Mouse (Mus musculus) forebrain, embryonic 10.5 days (tissue): ENCODE data around the gene Mfsd1. TPM values are rescaled to one million over a fixed set of nuclear protein-coding genes. Genes with fewer than 3 reads are reported as not detected.

Source experiments
- DNase-seq: peaks from one replicate; pipeline ENCODE4 v3.0.0-alpha.2; 2017; ENCODE audit warnings: low spot score; ENCODE audit errors: extremely low spot score
- H3K27ac ChIP-seq: fragments of 300-500 bp; sonication (generic); 2 replicates; pipeline ENCODE4 v1.5.1; 2016; ENCODE audit warnings: mild to moderate bottlenecking
- H3K27me3 ChIP-seq: fragments of 300-500 bp; sonication (generic); 2 replicates; pipeline ENCODE4 v1.6.1; 2016; ENCODE audit warnings: mild to moderate bottlenecking; ENCODE audit not compliant: poor library complexity, severe bottlenecking
- H3K36me3 ChIP-seq: fragments of 300-500 bp; sonication (generic); replicated peaks from 2 replicates; pipeline ENCODE4 v1.6.1; 2016; ENCODE audit warnings: mild to moderate bottlenecking, moderate library complexity
- H3K4me1 ChIP-seq: fragments of 300-500 bp; sonication (generic); 2 replicates; pipeline ENCODE4 v1.6.1; 2016
- H3K4me3 ChIP-seq: fragments of 300-500 bp; sonication (generic); 2 replicates; pipeline ENCODE4 v1.5.1; 2016; ENCODE audit warnings: mild to moderate bottlenecking, moderate library complexity
- H3K9me3 ChIP-seq: fragments of 300-500 bp; sonication (generic); 2 replicates; pipeline ENCODE4 v1.6.1; 2016; ENCODE audit warnings: mild to moderate bottlenecking, moderate library complexity
- WGBS: fragments of 180-500 bp; shearing (Covaris S2); methylation state at CpG from one replicate; pipeline ENCODE4 v1.1.7; 2016; 5-methylcytosine and 5-hydroxymethylcytosine counted together
- polyA plus RNA-seq: library from polyadenylated mRNA; unstranded; fragments of >200 nt; fragmentation: Nextera tagmentation; extraction: Ambion mirVana; gene quantifications from 2 replicates; pipeline ENCODE4 v1.2.1, GENCODE M21; 2016

Gene Mfsd1
- polyA plus RNA-seq, 1 experiment from 2014 or later = 56.4 TPM

- Histone ChIP-seq H3K27me3 (peaks cover 17% of the 10 kb centered on the region), H3K27ac (no peak overlapping the region), H3K9me3 (no peaks in the 10 kb centered on the region), H3K4me1 (no peaks in the 10 kb centered on the region), H3K4me3 (no peak overlapping the region), H3K36me3 (no peaks in the 10 kb centered on the region)
- DNase-seq = no peak
- WGBS = 0% methylated on average over 1 of the region's 1 CpGs
Measured at GRCm38 (mm10) chr3:67573523-67573922, 9.0 kb upstream of the Mfsd1 start.

GRCm38 (mm10) chr3:67576248-67576647 is 6.3 kb upstream of the Mfsd1 start:
- no peak for DNase-seq
- H3K27me3 ChIP-seq = peaks cover 13% of the 10 kb centered on the region
- H3K9me3 ChIP-seq = no peaks in the 10 kb centered on the region
- 93% methylated on average over 2 of the region's 2 CpGs for WGBS
- H3K4me3 ChIP-seq = no peak overlapping the region
- H3K36me3 ChIP-seq = no peaks in the 10 kb centered on the region
- H3K4me1 ChIP-seq = no peaks in the 10 kb centered on the region
- no peak overlapping the region for H3K27ac ChIP-seq

DNA sequence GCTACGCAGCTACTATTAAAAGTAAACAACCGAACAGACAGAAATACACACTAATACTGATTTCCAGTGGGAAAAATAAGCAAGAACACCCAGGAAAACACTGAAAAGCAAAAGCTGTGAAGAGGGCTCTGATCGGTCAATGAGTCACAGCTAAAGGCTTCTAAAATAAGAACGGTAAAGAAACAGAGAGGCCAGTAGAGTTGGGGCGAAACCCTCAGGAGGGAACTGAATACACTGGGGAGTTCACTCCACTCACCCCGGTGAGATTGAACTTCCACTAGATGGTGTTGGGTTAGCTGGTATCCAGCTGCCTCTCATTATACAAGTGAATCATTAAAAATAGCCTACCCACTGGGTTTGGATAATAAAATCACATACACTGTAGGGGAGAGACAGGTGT is 5.8 kb upstream of the Mfsd1 start:
- no peak for DNase-seq
- peaks cover 16% of the 10 kb centered on the region for H3K27me3 ChIP-seq
- no peaks in the 10 kb centered on the region for H3K36me3 ChIP-seq
- H3K27ac ChIP-seq = no peak overlapping the region
- WGBS = 84% methylated on average over 6 of the region's 6 CpGs
- H3K4me1 ChIP-seq = no peaks in the 10 kb centered on the region
- no peaks in the 10 kb centered on the region for H3K9me3 ChIP-seq
- H3K4me3 ChIP-seq = no peak overlapping the region

DNA sequence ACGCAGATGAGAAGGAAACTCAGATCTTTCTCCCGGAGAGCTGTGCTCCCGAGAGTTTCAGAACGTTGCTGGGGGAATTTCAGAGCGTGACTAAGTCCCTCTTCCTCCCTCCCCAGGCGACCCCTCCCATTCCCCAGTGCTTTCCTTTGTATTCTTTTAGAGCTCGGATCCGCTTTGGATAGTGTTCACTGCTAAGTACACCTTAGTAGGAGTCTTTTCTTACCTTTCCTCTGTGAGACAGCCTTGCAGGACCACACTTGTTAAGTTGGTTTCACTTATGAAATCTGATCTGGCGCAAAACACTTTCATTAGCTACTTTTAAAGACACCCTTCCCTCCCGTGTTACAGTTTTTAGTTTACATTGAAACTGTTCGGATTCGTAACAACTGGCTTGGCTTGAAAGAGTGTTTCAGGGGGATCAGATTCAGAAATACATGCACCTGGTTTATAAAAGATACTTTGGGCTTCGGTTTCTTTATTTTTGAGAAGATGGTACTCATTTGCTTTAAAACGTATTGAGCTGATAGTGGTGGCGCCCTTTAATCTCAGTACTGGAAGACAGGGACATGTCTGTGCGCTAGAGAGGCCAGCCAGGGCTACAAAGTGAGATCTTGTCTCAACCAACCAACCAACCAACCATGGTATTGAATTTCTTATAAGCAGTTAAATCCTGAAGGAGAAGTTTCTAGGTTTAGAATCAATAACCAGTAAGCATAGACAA is 744 bp downstream of the Mfsd1 start:
- H3K27ac ChIP-seq = peak overlapping the region; percentile 79
- H3K9me3 ChIP-seq = no peaks in the 10 kb centered on the region
- H3K36me3 ChIP-seq = peaks cover 18% of the 10 kb centered on the region
- H3K4me3 ChIP-seq = peak overlapping the region; percentile 78
- WGBS = 23% methylated on average over 16 of the region's 16 CpGs
- no peak for DNase-seq
- H3K4me1 ChIP-seq = peaks cover 17% of the 10 kb centered on the region
- H3K27me3 ChIP-seq = 0 out of 2 replicates have a peak, but pooled peaks cover 5% of the 10 kb centered on the region

GRCm38 (mm10) chr3:67583846-67584186 is 1.3 kb downstream of the Mfsd1 start:
- H3K4me3 ChIP-seq = peak overlapping the region; percentile 78
- no peaks in the 10 kb centered on the region for H3K9me3 ChIP-seq
- peaks cover 21% of the 10 kb centered on the region for H3K36me3 ChIP-seq
- 0 out of 2 replicates have a peak, but pooled peaks cover 5% of the 10 kb centered on the region for H3K27me3 ChIP-seq
- peaks cover 17% of the 10 kb centered on the region for H3K4me1 ChIP-seq
- no peak overlapping the region for H3K27ac ChIP-seq
- 91% methylated on average over 6 of the region's 6 CpGs for WGBS
- DNase-seq = no peak

DNA sequence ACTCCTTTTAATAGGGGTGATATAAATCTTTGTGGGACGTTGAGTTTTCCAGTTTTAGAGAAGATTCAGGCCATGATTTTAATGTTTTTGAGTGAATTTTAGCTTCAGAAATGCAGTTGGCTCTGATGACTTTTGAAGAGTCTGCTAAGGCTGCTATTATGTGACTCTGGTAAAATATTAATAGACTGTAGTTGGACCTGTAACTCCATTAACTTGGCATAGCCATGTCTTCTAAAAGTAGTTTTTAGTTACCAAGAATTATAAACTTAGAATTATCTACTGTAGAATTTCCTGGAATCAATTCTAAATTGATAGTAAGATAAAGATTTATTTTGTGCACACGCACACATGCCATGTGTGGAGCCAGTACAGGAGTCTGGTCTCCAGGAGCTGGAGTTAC is 4.0 kb downstream of the Mfsd1 start:
- Histone ChIP-seq H3K27ac (no peak overlapping the region), H3K36me3 (peaks cover 48% of the 10 kb centered on the region), H3K9me3 (no peaks in the 10 kb centered on the region), H3K4me3 (no peak overlapping the region), H3K4me1 (peaks cover 17% of the 10 kb centered on the region), H3K27me3 (0 out of 2 replicates have a peak, but pooled peaks cover under 1% of the 10 kb centered on the region)
- no peak for DNase-seq
- WGBS = 90% methylated on average over 2 of the region's 2 CpGs

- 92% methylated on average over 9 of the region's 9 CpGs for WGBS
- peaks cover 57% of the 10 kb centered on the region for H3K36me3 ChIP-seq
Measured at GRCm38 (mm10) chr3:67587430-67587829, 4.9 kb downstream of the Mfsd1 start.

GRCm38 (mm10) chr3:67601616-67602138 is 19.1 kb downstream of the Mfsd1 start:
- H3K36me3 ChIP-seq = peaks cover 59% of the 10 kb centered on the region
- 93% methylated on average over 13 of the region's 13 CpGs for WGBS

More at GRCm38 (mm10) chr3:67587430-67587829, 4.9 kb downstream of the Mfsd1 start:
- Histone ChIP-seq H3K4me1 (peaks cover 12% of the 10 kb centered on the region), H3K9me3 (no peaks in the 10 kb centered on the region), H3K27me3 (no peaks in the 10 kb centered on the region), H3K4me3 (no peak overlapping the region), H3K27ac (no peak overlapping the region)
- no peak for DNase-seq

GRCm38 (mm10) chr3:67618222-67618621 is 35.7 kb downstream of the Mfsd1 start:
- H3K4me1 ChIP-seq = peaks cover 4% of the 10 kb centered on the region; the same call in 1 of the 2 replicates
- H3K4me3 ChIP-seq = no peak overlapping the region
- no peaks in the 10 kb centered on the region for H3K9me3 ChIP-seq

More at GRCm38 (mm10) chr3:67601616-67602138, 19.1 kb downstream of the Mfsd1 start:
- H3K9me3 ChIP-seq = no peaks in the 10 kb centered on the region
- H3K4me3 ChIP-seq = no peak overlapping the region
- no peaks in the 10 kb centered on the region for H3K27me3 ChIP-seq
- no peak overlapping the region for H3K27ac ChIP-seq
- peaks cover 10% of the 10 kb centered on the region for H3K4me1 ChIP-seq
- no peak for DNase-seq

GRCm38 (mm10) chr3:67624629-67625028 is 42.1 kb downstream of the Mfsd1 start:
- no peak for DNase-seq
- H3K27ac ChIP-seq = no peak overlapping the region
- H3K27me3 ChIP-seq = no peaks in the 10 kb centered on the region
- H3K4me3 ChIP-seq = no peak overlapping the region
- 83% methylated on average over 1 of the region's 1 CpGs for WGBS
- H3K9me3 ChIP-seq = no peaks in the 10 kb centered on the region
- no peaks in the 10 kb centered on the region for H3K36me3 ChIP-seq
- no peaks in the 10 kb centered on the region for H3K4me1 ChIP-seq

More at GRCm38 (mm10) chr3:67618222-67618621, 35.7 kb downstream of the Mfsd1 start:
- Histone ChIP-seq H3K36me3 (no peaks in the 10 kb centered on the region), H3K27ac (no peak overlapping the region), H3K27me3 (no peaks in the 10 kb centered on the region)
- DNase-seq = no peak

DNA sequence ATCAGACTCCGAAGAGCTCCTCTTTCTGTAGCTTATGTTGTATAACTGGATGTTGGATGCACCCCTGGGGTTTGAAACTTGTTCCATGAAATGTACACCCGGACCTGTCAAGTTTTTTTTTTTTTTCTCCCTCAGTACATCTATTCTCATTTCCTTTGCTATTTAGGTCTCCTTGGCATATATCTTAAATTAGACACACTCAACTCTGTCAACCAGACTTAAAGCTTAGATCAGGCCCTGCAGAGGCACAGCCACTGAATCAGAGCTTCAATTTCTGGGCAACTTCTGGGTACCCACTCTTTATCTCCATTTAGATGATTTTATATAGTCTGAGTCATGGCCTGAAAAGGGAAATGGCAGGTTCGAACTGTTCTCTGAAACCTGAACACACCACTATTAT is 60.6 kb downstream of the Mfsd1 start:
- DNase-seq = no peak
- no peak overlapping the region for H3K4me3 ChIP-seq
- WGBS = 91% methylated on average over 3 of the region's 3 CpGs
- no peaks in the 10 kb centered on the region for H3K36me3 ChIP-seq
- H3K27me3 ChIP-seq = no peaks in the 10 kb centered on the region
- H3K4me1 ChIP-seq = no peaks in the 10 kb centered on the region
- H3K9me3 ChIP-seq = no peaks in the 10 kb centered on the region
- no peak overlapping the region for H3K27ac ChIP-seq

DNA sequence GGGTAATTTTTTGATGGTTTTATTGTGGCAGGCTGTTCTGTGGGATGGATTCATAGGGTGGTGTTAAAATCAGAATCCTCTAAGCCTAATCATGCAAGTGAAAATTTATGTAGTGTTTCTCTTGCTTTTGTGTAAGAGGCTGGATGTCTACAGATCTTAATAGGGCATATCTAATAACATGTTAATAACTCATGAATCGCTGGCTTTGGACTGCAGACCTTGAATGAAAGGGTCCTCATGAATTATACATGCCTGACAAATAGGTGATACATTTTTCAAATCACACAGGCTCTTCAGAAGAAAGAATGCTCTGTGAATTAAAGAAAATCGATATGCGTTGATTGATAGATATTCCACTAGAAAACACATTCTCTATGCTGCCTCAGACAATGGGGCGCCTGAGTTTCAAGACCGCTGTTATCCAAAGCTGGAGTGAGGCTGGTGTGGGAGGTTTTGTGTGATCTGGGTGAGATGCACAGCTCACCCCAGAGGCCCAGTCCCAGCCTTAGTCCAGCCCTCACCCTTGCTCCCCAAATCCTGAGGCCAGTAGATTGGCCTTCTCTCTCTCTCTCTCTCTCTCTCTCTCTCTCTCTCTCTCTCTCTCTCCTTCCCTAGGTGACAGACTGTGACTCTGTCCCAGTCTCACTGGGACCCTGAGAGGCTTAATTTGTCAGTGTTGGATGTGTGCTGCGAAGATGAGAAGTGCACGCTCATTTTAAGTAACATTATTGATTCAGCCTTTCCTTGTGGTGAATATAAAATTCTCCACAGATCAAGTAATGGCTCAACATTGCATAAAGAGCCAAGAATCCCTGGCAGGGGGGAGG is 63.3 kb downstream of the Mfsd1 start:
- DNase-seq = no peak
- H3K27me3 ChIP-seq = no peaks in the 10 kb centered on the region
- H3K9me3 ChIP-seq = no peaks in the 10 kb centered on the region
- no peaks in the 10 kb centered on the region for H3K36me3 ChIP-seq
- H3K4me3 ChIP-seq = no peak overlapping the region
- H3K4me1 ChIP-seq = no peaks in the 10 kb centered on the region
- H3K27ac ChIP-seq = no peak overlapping the region
- 86% methylated on average over 7 of the region's 7 CpGs for WGBS
